Comparison of ENCODE assay signal across 8 mouse cellular contexts in the genomic region with DNA sequence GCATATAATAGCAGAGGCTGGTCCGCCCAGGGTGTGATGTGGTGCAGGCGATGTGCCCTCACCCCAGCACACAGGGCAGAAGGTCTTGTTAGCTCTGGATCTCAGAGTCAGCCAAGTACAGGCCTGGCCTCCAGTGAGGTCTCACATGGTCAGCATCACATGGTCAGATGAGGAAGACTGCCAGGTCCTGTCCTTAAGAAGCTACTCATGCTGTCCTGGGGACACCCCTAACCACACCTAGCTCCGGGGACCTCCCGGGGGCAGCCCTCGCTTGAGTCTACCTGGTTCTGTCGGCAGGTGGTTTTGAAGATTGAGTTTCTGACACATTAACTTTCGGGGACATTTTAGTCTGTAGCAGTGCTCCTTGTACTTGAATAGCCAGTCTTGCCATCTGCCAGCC. TPM values are rescaled to one million over a fixed set of nuclear protein-coding genes. Genes with fewer than 3 reads are reported as not detected.
DNase-seq lines count a peak whose midpoint lies in the region; ATAC-seq lines count a peak whose summit lies in the region.

No protein-coding gene starts in this region.

- peaks cover 3% of the 10 kb centered on the region for H3K36me3 ChIP-seq in embryonic facial prominence, embryonic 12.5 days
- peaks cover 22% of the 10 kb centered on the region for H3K36me3 ChIP-seq in embryonic facial prominence, embryonic 10.5 days (replicated peaks)
- H3K36me3 ChIP-seq in kidney, embryonic 15.5 days: peaks cover 23% of the 10 kb centered on the region

- no peaks in the 10 kb centered on the region for H3K9me3 ChIP-seq in embryonic facial prominence, embryonic 12.5 days
- H3K9me3 ChIP-seq in embryonic facial prominence, embryonic 10.5 days: no peaks in the 10 kb centered on the region
- no peaks in the 10 kb centered on the region for H3K9me3 ChIP-seq in kidney, embryonic 15.5 days (replicated peaks)

- no peak for ATAC-seq in embryonic facial prominence, embryonic 12.5 days (ENCODE audit: insufficient number of reproducible peaks, insufficient read depth, low FRiP score, low TSS enrichment)
- ATAC-seq in kidney, embryonic 15.5 days (replicated peaks; ENCODE audit: low FRiP score): no peak

- no peak overlapping the region for H3K9ac ChIP-seq in embryonic facial prominence, embryonic 12.5 days
- H3K9ac ChIP-seq in kidney, embryonic 15.5 days: no peak overlapping the region

- WGBS in embryonic facial prominence, embryonic 12.5 days: 91% methylated on average over 7 of the region's 7 CpGs
- 95% methylated on average over 7 of the region's 7 CpGs for WGBS in embryonic facial prominence, embryonic 10.5 days
- WGBS in kidney, embryonic 15.5 days: 92% methylated on average over 7 of the region's 7 CpGs

- no peak for DNase-seq in embryonic facial prominence, embryonic 10.5 days (ENCODE audit: low spot score)
- DNase-seq in 3T3-L1 (ENCODE audit: low read depth, low spot score): peak; percentile 75
- DNase-seq in gastrocnemius, adult 8-10 months (ENCODE audit: low spot score in 2 of 2): peak; percentile 59
- DNase-seq in right cerebral cortex, adult 2 months (ENCODE audit: low spot score in 2 of 2): no peak
- DNase-seq in spleen, adult 12 weeks (ENCODE audit: low spot score): no peak
- no peak for DNase-seq in left cerebral cortex, adult 8-10 months (ENCODE audit: low spot score in 2 of 2)

- no peak overlapping the region for H3K4me3 ChIP-seq in embryonic facial prominence, embryonic 12.5 days
- no peak overlapping the region for H3K4me3 ChIP-seq in embryonic facial prominence, embryonic 10.5 days
- H3K4me3 ChIP-seq in kidney, embryonic 15.5 days (replicated peaks): no peak overlapping the region

- no peak overlapping the region for H3K4me2 ChIP-seq in embryonic facial prominence, embryonic 12.5 days (replicated peaks)
- H3K4me2 ChIP-seq in kidney, embryonic 15.5 days: no peak overlapping the region

- 0 out of 2 replicates have a peak overlapping the region, but pooled peaks have one; percentile 36 for H3K27ac ChIP-seq in embryonic facial prominence, embryonic 12.5 days
- H3K27ac ChIP-seq in embryonic facial prominence, embryonic 10.5 days (replicated peaks): no peak overlapping the region; the same call in 1 of the 2 replicates
- peak overlapping the region; percentile 80 for H3K27ac ChIP-seq in kidney, embryonic 15.5 days

- H3K4me1 ChIP-seq in embryonic facial prominence, embryonic 12.5 days: peaks cover 25% of the 10 kb centered on the region
- H3K4me1 ChIP-seq in embryonic facial prominence, embryonic 10.5 days: peaks cover 46% of the 10 kb centered on the region
- H3K4me1 ChIP-seq in kidney, embryonic 15.5 days: peaks cover 35% of the 10 kb centered on the region

- H3K27me3 ChIP-seq in embryonic facial prominence, embryonic 12.5 days: no peaks in the 10 kb centered on the region
- no peaks in the 10 kb centered on the region for H3K27me3 ChIP-seq in embryonic facial prominence, embryonic 10.5 days (replicated peaks; ENCODE audit: low read depth, poor library complexity, severe bottlenecking)
- no peaks in the 10 kb centered on the region for H3K27me3 ChIP-seq in kidney, embryonic 15.5 days

RNA-seq across cellular contexts. Expression of a gene that starts 45.8 kb away (rescaled TPM):
- 14.2 and 15.3 TPM in 2 replicates for polyA plus RNA-seq in embryonic facial prominence, embryonic 12.5 days (2016; fragmentation: Nextera tagmentation; extraction: Ambion mirVana)
- polyA plus RNA-seq in embryonic facial prominence, embryonic 10.5 days (2016; fragmentation: Nextera tagmentation; extraction: Ambion mirVana): 9.6 and 11.0 TPM in 2 replicates
- 1 to 10 TPM in 2 of 4 experiments, under 1 TPM in 2; 0.56 to 1.7 (median 1.2) TPM for total RNA-seq in gastrocnemius, adult 8-10 months (2022)
- polyA plus RNA-seq in kidney, embryonic 15.5 days (2015; fragmentation: Nextera tagmentation; extraction: Ambion mirVana): 20.8 and 22.3 TPM in 2 replicates
- total RNA-seq in left cerebral cortex, adult 8-10 months (2022): 100 to 1,000 TPM; 214 to 238 (median 219) TPM

RNA-seq across cellular contexts. Expression of a gene that starts 58.6 kb away (rescaled TPM):
- 5.8 and 5.9 TPM in 2 replicates for polyA plus RNA-seq in embryonic facial prominence, embryonic 12.5 days (2016; fragmentation: Nextera tagmentation; extraction: Ambion mirVana)
- polyA plus RNA-seq in embryonic facial prominence, embryonic 10.5 days (2016; fragmentation: Nextera tagmentation; extraction: Ambion mirVana): 0.84 and 1.6 TPM in 2 replicates
- 1 to 10 TPM; 2.3 to 5.0 (median 3.1) TPM for total RNA-seq in gastrocnemius, adult 8-10 months (2022)
- 2.4 and 3.2 TPM in 2 replicates for polyA plus RNA-seq in kidney, embryonic 15.5 days (2015; fragmentation: Nextera tagmentation; extraction: Ambion mirVana)
- total RNA-seq in left cerebral cortex, adult 8-10 months (2022): 100 to 1,000 TPM; 217 to 244 (median 225) TPM

Comparison
In these comparisons a context has a peak if more than half of its experiments do, and no peak if none do; other contexts are left out.
1. DNase-seq: peak in 3T3-L1 (single experiment) and gastrocnemius, adult 8-10 months (2 of 2); none in embryonic facial prominence, embryonic 10.5 days (single experiment), right cerebral cortex, adult 2 months (0 of 2), spleen, adult 12 weeks (single experiment) and left cerebral cortex, adult 8-10 months (0 of 2).